Mouse (Mus musculus) bone marrow macrophage, adult 2 months (primary cell): ENCODE measurements around the gene Patl1.

ENCODE experiments used
- CTCF ChIP-seq: IDR thresholded peaks from 2 replicates; pipeline ENCODE4 v1.5.1; 2012; ENCODE audit warnings: low read depth, mild to moderate bottlenecking, low read length, moderate library complexity
- POLR2A ChIP-seq: IDR thresholded peaks from 2 replicates; pipeline ENCODE4 v1.6.1; 2012; ENCODE audit warnings: mild to moderate bottlenecking, low read depth, low read length, borderline replicate concordance

DNA sequence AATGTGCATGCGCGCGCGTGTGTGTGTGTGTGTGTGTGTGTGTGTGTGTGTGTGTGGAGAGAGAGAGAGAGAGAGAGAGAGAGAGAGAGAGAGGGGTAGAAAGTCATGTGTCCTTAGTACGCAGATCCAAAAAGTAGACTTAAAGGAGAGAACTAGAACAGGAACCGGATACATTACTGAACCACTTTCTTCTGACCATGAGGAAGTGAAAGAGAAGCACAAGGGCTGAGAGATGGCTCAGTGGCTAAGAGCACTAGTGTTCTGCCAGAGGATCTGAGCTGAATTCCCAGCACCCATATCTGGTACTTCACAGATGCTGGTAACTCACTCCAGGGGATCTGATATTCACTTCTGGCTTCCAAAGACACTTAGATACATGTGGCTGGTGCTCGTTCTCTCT, 77.1 kb downstream of the Patl1 start:
- no peak for TF ChIP-seq CTCF
- no peak for TF ChIP-seq POLR2A
